Mouse (Mus musculus) hindbrain, embryonic 14.5 days (tissue): ENCODE measurements at regions not wholly inside any gene's neighbourhood (a gene's known extent, or its start where the extent isn't known, plus 50 kb on each side); places are given as distances from the start of the nearest gene placed in this dataset.

Source experiments
- ATAC-seq: fragments of 200-750 bp; cut with Nextera tagmentation; 2 replicates; pipeline ENCODE4 v1.8.0; 2017; ENCODE audit warnings: moderate number of reproducible peaks, mild to moderate bottlenecking, moderate TSS enrichment, moderate library complexity; ENCODE audit not compliant: low FRiP score
- DNase-seq: peaks from one replicate; pipeline ENCODE4 v3.0.0-alpha.2; 2015; ENCODE audit warnings: low spot score
- H3K27ac ChIP-seq: fragments of 300-500 bp; sonication (generic); 2 replicates; pipeline ENCODE4 v1.5.1; 2014; ENCODE audit warnings: mild to moderate bottlenecking, moderate library complexity
- H3K27me3 ChIP-seq: fragments of 300-500 bp; sonication (generic); 2 replicates; pipeline ENCODE4 v1.6.1; 2014; ENCODE audit warnings: mild to moderate bottlenecking, low read length, mixed read lengths; ENCODE audit not compliant: control insufficient read depth, insufficient read depth
- H3K36me3 ChIP-seq: fragments of 300-500 bp; sonication (generic); replicated peaks from 2 replicates; pipeline ENCODE4 v1.6.1; 2014; ENCODE audit not compliant: control insufficient read depth, insufficient read depth
- H3K4me1 ChIP-seq: fragments of 300-500 bp; sonication (generic); replicated peaks from 2 replicates; pipeline ENCODE4 v1.6.1; 2014; ENCODE audit warnings: antibody characterized with exemption, low read length, mixed read lengths; ENCODE audit not compliant: control insufficient read depth, insufficient read depth
- H3K4me2 ChIP-seq: fragments of 300-500 bp; sonication (generic); replicated peaks from 2 replicates; pipeline ENCODE4 v1.6.1; 2014; ENCODE audit warnings: mild to moderate bottlenecking, moderate library complexity
- H3K4me3 ChIP-seq: fragments of 300-500 bp; sonication (generic); replicated peaks from 2 replicates; pipeline ENCODE4 v1.5.1; 2014; ENCODE audit warnings: mild to moderate bottlenecking, low read length
- H3K9ac ChIP-seq: fragments of 300-500 bp; sonication (generic); 2 replicates; pipeline ENCODE4 v1.6.1; 2014
- H3K9me3 ChIP-seq: fragments of 300-500 bp; sonication (generic); 2 replicates; pipeline ENCODE4 v1.6.1; 2016; ENCODE audit warnings: low read length; ENCODE audit not compliant: control insufficient read depth
- WGBS: fragments of 180-500 bp; shearing (Covaris S2); extraction: QIAGEN DNeasy Blood & Tissue Kit; methylation state at CpG from one replicate; pipeline ENCODE4 v1.1.7; 2014; 5-methylcytosine and 5-hydroxymethylcytosine counted together

DNA sequence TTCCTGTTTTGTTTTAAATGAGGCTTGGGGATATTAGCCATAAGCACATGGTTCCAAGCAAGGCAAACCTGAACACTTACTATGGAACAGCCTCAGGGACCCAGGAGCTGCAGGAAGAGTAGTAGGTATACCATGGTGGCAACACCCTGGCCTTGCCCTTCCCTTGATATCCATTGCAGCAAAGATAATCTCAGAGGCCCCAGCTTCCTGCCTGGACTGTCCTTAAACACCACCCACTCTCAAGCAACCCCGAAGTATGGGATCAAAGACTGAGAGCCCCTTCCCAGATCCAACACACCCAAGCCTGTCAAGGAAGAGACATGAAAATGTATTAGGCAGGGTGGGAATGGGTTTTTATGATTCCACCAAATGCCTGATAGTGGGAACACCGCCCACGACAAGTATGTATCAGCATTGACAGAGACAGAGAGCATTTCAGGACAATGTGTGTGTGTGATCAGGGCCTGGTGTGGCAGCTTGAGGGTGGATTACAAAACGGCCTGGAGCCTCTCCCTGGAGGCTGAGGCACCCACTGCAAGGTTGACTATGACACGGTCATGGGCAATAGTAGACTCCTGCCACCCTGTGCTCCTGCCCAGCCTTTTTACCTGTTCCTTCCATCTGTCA lies 179.5 kb downstream of the Bcl11b start:
- DNase-seq (no peak), ATAC-seq (no peak)
- Histone ChIP-seq H3K27ac (no peak overlapping the region), H3K27me3 (no peaks in the 10 kb centered on the region), H3K4me1 (no peaks in the 10 kb centered on the region), H3K4me3 (no peak overlapping the region), H3K9ac (no peak overlapping the region), H3K9me3 (no peaks in the 10 kb centered on the region), H3K36me3 (no peaks in the 10 kb centered on the region), H3K4me2 (no peak overlapping the region)
- WGBS, result 88% methylated on average over 5 of the region's 5 CpGs

DNA sequence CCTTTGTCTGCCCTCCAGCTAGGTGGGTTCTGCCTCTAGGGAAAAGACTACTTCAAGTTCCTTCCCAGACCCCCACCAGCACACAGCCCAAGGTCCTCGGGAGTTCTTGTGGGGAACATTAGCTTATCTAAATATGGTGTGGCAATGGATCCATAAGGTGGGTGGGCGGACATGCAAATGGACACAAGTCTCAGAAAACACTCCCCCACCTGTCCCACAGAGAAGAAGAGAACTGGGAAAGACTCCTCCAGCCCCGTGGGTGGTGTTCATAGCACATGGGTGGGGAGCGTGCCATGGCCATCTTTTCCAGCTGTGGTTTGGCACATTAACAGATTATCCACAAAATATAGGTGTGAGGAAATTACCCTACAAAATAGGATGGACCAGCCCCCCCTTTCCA lies 177.5 kb downstream of the Bcl11b start:
- no peaks in the 10 kb centered on the region for H3K4me1 ChIP-seq
- DNase-seq (no peak), ATAC-seq (no peak)
- H3K9me3 ChIP-seq, result no peaks in the 10 kb centered on the region
- 96% methylated on average over 4 of the region's 4 CpGs for WGBS
- no peaks in the 10 kb centered on the region for H3K27me3 ChIP-seq
- no peak overlapping the region for H3K4me2 ChIP-seq
- no peak overlapping the region for H3K4me3 ChIP-seq
- H3K9ac ChIP-seq, result no peak overlapping the region
- H3K36me3 ChIP-seq, result no peaks in the 10 kb centered on the region
- no peak overlapping the region for H3K27ac ChIP-seq

DNA sequence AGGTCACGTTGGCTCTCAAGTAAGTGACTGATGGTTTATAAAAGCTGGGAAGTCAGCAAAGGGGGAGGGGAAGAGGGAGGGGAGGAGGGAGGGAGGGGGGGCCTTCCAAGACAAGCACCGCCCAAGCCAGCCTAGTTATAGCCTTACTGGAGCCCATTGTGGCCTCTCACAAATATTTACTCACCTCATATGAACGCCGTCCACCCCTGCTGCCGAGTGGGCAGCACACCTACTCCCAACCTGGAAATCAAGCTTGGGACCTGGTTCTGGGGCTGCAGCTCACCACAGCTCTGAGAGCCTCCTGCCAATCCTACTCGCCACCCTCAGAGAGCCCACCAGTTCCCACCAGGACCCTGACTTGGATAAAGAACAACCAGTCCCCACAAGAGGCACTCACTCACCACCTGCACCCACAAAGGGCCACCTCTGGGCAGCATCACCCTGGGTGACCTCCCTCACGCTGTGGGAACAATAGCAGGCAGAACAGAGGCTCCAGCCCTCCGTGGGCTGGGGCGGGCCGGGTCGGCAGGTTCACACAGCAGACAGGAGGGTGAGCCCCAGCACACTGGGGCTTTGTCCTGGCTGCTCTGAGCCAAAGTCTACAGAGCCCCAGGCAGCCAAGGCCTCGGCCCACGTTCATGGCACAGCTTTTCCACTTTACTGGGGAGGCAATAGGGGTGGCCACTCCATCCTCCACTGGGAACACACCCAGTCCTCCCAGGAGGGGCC lies 171.8 kb downstream of the Bcl11b start:
- no peak overlapping the region for H3K4me2 ChIP-seq
- H3K4me1 ChIP-seq, result no peaks in the 10 kb centered on the region
- H3K27me3 ChIP-seq, result no peaks in the 10 kb centered on the region
- no peak overlapping the region for H3K4me3 ChIP-seq
- DNase-seq, result no peak
- no peak overlapping the region for H3K9ac ChIP-seq
- H3K36me3 ChIP-seq, result no peaks in the 10 kb centered on the region
- 33% methylated on average over 13 of the region's 13 CpGs for WGBS
- H3K9me3 ChIP-seq, result no peaks in the 10 kb centered on the region
- H3K27ac ChIP-seq, result no peak overlapping the region
- ATAC-seq, result no peak

DNA sequence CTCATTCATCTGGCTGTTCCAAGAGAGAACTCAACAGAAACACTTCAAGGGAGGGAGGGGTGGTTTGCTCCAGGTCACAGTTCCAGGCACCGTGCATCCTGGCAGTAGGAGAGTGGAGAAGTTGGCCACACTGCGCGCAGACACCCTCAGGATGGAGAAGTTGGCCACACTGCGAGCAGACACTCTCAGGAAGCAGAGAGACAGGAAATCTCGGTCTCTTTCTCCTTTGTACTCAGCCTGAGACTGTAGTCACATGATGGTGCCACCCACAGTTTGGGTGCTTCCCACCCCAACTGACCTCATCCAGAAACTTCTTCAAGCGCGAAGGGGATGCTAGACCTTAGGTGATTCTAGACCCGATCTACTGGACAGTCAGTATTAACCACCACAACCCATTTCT lies 170.4 kb downstream of the Bcl11b start:
- H3K4me1 ChIP-seq, result no peaks in the 10 kb centered on the region
- H3K4me3 ChIP-seq, result no peak overlapping the region
- H3K36me3 ChIP-seq, result no peaks in the 10 kb centered on the region
- H3K9me3 ChIP-seq, result no peaks in the 10 kb centered on the region
- H3K9ac ChIP-seq, result no peak overlapping the region
- H3K27me3 ChIP-seq, result no peaks in the 10 kb centered on the region
- H3K4me2 ChIP-seq, result no peak overlapping the region
- ATAC-seq (no peak), DNase-seq (no peak)
- no peak overlapping the region for H3K27ac ChIP-seq
- WGBS, result 96% methylated on average over 8 of the region's 8 CpGs

DNA sequence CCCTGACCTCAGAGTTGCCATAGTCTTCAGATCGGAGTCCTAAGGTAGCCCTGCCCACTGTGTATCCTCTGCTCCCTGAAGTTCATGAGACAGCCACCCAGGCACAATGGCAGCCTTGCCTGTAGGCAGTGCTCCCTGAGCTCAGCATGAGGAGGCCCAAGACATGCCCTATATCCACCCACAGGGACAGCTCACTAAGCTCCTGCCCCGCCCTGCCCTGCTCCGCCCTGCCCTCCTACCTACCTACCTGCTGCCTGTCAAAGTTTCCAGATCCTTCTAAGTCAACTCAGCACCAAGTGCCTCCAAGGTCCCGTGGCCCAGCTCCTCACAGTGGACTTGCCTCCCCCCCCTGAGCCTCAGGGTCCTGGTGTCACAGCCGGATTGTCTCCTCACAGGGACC lies 168.9 kb downstream of the Bcl11b start:
- H3K4me2 ChIP-seq, result no peak overlapping the region
- no peak overlapping the region for H3K9ac ChIP-seq
- no peaks in the 10 kb centered on the region for H3K27me3 ChIP-seq
- no peaks in the 10 kb centered on the region for H3K36me3 ChIP-seq
- H3K4me1 ChIP-seq, result no peaks in the 10 kb centered on the region
- no peak overlapping the region for H3K27ac ChIP-seq
- H3K9me3 ChIP-seq, result no peaks in the 10 kb centered on the region
- DNase-seq, result no peak
- ATAC-seq, result no peak
- 81% methylated on average over 5 of the region's 5 CpGs for WGBS
- H3K4me3 ChIP-seq, result no peak overlapping the region

DNA sequence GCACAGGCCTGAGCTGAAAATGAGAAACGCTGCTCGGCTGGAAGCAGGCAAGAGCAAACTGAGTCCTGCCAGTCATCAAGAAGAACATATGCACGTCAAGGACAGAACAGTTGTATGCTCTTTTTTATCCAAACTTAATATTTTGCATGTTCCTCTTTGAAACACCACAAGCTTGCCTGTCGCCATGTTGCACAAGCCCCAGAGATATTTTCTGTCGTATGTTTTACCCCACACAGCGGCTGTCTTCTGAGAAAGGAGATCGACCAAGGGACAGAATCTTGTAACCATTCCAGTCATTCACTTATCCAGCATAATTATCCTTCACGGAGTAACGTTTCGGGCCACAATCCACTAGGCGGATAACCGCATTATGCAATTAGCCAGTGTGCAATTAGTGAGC lies 165.7 kb downstream of the Bcl11b start:
- Histone ChIP-seq H3K27ac (no peak overlapping the region), H3K4me1 (no peaks in the 10 kb centered on the region), H3K4me2 (no peak overlapping the region), H3K9ac (no peak overlapping the region), H3K9me3 (no peaks in the 10 kb centered on the region), H3K36me3 (no peaks in the 10 kb centered on the region), H3K4me3 (no peak overlapping the region), H3K27me3 (no peaks in the 10 kb centered on the region)
- ATAC-seq, result no peak
- DNase-seq, result no peak
- 92% methylated on average over 12 of the region's 12 CpGs for WGBS

DNA sequence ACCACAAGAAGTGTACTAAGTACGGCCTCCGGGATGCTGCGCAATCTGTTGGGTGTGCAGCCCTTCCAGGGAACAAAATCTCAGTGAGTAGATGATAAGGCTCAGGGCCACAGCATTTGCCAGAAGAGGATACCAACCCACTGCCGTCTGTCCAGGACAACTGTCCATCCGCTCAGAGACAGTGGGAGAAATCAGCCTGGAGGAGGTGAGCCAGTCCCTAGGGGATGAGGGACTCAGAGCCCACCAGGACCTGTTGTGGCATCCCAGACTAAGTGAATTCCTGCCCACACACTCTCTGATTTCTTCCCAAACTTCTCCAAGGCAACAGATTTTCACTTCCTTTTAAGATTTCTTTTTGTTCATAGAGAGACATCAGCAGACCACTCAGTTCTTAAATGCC lies 158.8 kb downstream of the Bcl11b start:
- no peak overlapping the region for H3K9ac ChIP-seq
- no peak overlapping the region for H3K4me2 ChIP-seq
- H3K36me3 ChIP-seq, result no peaks in the 10 kb centered on the region
- DNase-seq (no peak), ATAC-seq (no peak)
- no peak overlapping the region for H3K4me3 ChIP-seq
- no peak overlapping the region for H3K27ac ChIP-seq
- H3K9me3 ChIP-seq, result no peaks in the 10 kb centered on the region
- H3K27me3 ChIP-seq, result no peaks in the 10 kb centered on the region
- WGBS, result 91% methylated on average over 5 of the region's 5 CpGs
- no peaks in the 10 kb centered on the region for H3K4me1 ChIP-seq

DNA sequence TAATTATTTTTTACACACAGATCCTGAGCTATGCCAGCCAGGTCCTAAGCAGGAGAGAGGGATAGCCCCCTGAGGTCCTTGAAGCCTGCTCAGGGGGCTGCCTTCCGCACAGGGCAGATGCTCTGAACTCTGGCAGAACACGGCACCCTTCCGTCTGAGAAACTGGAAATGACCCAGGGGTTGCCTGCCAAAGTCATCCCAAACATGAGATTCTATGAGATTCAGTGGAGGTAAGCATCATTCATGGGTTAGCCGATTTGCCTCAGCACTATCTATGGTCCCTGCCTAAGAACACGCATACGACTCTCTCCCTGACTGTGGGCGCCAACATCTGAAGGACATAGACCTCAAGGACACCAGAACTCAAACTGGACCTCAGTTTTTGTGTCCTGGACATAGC lies 152.8 kb downstream of the Bcl11b start:
- DNase-seq, result no peak
- Histone ChIP-seq H3K9me3 (no peaks in the 10 kb centered on the region), H3K4me3 (no peak overlapping the region), H3K4me2 (no peak overlapping the region), H3K9ac (no peak overlapping the region), H3K36me3 (no peaks in the 10 kb centered on the region), H3K27me3 (no peaks in the 10 kb centered on the region), H3K4me1 (no peaks in the 10 kb centered on the region), H3K27ac (no peak overlapping the region)
- 90% methylated on average over 7 of the region's 7 CpGs for WGBS
- ATAC-seq, result no peak

DNA sequence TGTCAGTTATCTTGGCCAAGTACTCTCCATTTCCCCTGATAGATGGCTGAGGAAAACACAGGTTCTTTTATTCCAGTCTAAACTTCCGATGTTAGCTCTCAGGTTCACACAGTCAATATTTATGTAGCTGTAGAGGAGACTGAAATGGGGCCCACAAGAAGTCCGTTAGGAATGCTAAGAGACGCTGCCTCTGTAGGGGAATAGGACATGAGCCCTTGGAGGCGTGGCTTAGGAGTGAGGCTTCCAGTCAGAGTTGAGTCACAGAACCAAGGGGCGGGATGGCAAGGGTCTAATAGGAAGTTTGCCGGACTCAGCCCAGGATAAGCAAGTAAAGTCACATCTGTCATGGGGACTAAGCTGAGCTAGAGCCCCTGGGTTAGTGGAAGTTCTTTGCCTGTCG lies 150.5 kb downstream of the Bcl11b start:
- 70% methylated on average over 7 of the region's 7 CpGs for WGBS

More for the DNA sequence above, 150.5 kb downstream of the Bcl11b start:
- H3K9ac ChIP-seq, result no peak overlapping the region
- DNase-seq (no peak), ATAC-seq (no peak)
- no peak overlapping the region for H3K4me2 ChIP-seq
- no peak overlapping the region for H3K27ac ChIP-seq
- no peaks in the 10 kb centered on the region for H3K4me1 ChIP-seq
- H3K27me3 ChIP-seq, result no peaks in the 10 kb centered on the region
- H3K4me3 ChIP-seq, result no peak overlapping the region
- no peaks in the 10 kb centered on the region for H3K9me3 ChIP-seq
- no peaks in the 10 kb centered on the region for H3K36me3 ChIP-seq
